Mouse (Mus musculus): Measurements from ENCODE around the gene Hexb.

- TF ChIP-seq POLR2A (IDR thresholded peaks at IDR 0.05; ENCODE audit: borderline replicate concordance, insufficient read depth, low read length) (no peak), CTCF (IDR thresholded peaks at IDR 0.05; ENCODE audit: borderline replicate concordance, insufficient read depth, low read depth, low read length) (no peak)
Measured at GRCm38 (mm10) chr13:97187693-97188092, 10.5 kb downstream of the Hexb start.

Data from cerebellum, adult 2 months (tissue).